Mouse (Mus musculus) bone marrow, adult 2 months (tissue): ENCODE measurements around the gene 4930556J24Rik. TPM values are rescaled to one million over a fixed set of nuclear protein-coding genes. Genes with fewer than 3 reads are reported as not detected.
A peak's percentile ranks its signal among the peaks of the same experiment; 100 is the strongest.

Source experiments
- H3K27ac ChIP-seq: fragments of 200-500 bp; 2 replicates; pipeline ENCODE4 v1.5.1; 2012; ENCODE audit warnings: low read depth, mild to moderate bottlenecking, control low read depth, inconsistent platforms, low read length; ENCODE audit not compliant: control insufficient read depth, poor library complexity, insufficient read depth
- H3K4me1 ChIP-seq: fragments of 200-500 bp; 2 replicates; pipeline ENCODE4 v1.6.1; 2011; ENCODE audit warnings: low read length; ENCODE audit not compliant: control insufficient read depth, insufficient read depth
- H3K4me3 ChIP-seq: fragments of 200-500 bp; replicated peaks from 2 replicates; pipeline ENCODE3; 2011; ENCODE audit warnings: mild to moderate bottlenecking, low read depth, low read length, control low read depth; ENCODE audit not compliant: control insufficient read depth
- CTCF ChIP-seq: fragments of 200-500 bp; IDR thresholded peaks from 2 replicates; pipeline ENCODE4 v1.5.1; 2011; ENCODE audit warnings: low read length, control low read depth; ENCODE audit not compliant: control insufficient read depth, insufficient read depth
- POLR2A ChIP-seq: fragments of 200-500 bp; IDR thresholded peaks from 2 replicates; pipeline ENCODE4 v1.6.1; 2011; ENCODE audit warnings: low read depth, mild to moderate bottlenecking, control low read depth, low read length, borderline replicate concordance; ENCODE audit not compliant: control insufficient read depth
- WGBS: fragments of 180-500 bp; shearing (Covaris S2); methylation state at CpG from one replicate; pipeline ENCODE4 v1.1.7; 2018; 5-methylcytosine and 5-hydroxymethylcytosine counted together
- polyA plus RNA-seq: library from polyadenylated mRNA; stranded (reverse); fragments of >200 nt; gene quantifications from 2 replicates; pipeline ENCODE4 v1.2.4, GENCODE M21; 2011; ENCODE audit warnings: low replicate concordance; ENCODE audit not compliant: missing spikeins, insufficient read depth, insufficient read length

The 4930556J24Rik gene
- polyA plus RNA-seq, 1 experiment, result not detected

DNA sequence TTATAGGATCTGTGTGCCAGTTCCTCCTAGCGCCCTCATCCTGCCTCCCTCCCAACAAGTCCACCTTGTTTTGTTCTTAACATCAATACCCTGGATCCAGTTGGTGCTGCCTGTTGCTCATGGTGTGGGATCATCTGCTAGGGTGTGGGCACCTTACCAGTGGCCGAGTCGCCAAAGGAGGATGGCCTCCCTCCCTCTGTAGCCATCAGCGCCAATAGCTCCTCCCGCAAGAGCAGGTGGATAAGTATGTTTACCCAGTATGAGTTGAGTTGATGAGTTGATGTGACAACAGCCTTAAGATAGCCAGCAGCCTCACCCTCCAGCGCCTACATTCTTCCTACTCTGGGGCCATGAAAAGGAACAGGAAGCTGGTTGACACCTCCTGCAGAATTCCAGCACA lies 76.3 kb downstream of the 4930556J24Rik start:
- H3K4me1 ChIP-seq, result no peaks in the 10 kb centered on the region; the same call in none of the 2 replicates
- TF ChIP-seq POLR2A (no peak), CTCF (no peak)
- no peak overlapping the region for H3K4me3 ChIP-seq
- WGBS, result 84% methylated on average over 6 of the region's 6 CpGs
- no peak overlapping the region for H3K27ac ChIP-seq

DNA sequence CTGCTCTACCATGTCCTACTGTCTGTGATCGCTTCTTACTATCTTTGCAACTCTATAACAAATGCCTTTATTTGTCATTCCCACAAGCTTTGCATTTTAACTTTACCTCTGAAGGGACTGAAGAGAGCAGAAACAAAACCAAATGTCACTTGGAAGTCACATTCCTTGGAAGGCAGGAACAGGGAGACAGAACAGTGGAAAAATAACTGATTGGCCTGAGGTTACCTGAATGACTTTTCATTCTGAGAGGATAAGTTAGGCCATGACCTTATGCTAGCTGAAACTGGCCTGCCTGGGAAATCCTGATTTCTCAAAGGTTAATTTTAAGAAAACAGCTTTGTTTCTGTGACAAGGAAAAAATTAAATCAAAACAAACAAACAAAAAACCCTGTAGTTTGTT lies 80.6 kb downstream of the 4930556J24Rik start:
- 70% methylated on average over 1 of the region's 1 CpGs for WGBS
- H3K4me3 ChIP-seq, result no peak overlapping the region
- TF ChIP-seq CTCF (no peak), POLR2A (no peak)
- H3K27ac ChIP-seq, result no peak overlapping the region
- H3K4me1 ChIP-seq, result no peaks in the 10 kb centered on the region; the same call in 1 of the 2 replicates

DNA sequence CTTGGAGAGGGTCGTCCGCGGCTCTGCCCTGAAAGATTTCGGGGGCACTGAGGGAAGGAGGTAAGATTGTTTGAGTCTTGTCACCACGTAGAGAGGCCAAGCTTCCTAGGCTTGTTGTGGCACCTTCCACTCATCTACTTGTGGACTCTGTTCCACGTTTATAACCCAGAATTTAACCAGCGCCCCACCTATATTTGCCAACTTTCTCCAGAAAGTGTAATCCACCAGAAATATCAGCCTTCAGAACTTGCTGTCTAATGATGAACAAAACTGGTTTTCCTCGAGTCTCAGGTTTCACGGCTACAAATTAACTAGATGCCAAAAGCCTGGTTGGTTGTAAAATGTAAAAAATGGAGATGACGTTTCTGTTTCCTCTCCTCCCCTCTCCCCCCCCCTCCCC lies 81.1 kb downstream of the 4930556J24Rik start:
- TF ChIP-seq POLR2A, result no peak
- no peak for TF ChIP-seq CTCF
- Histone ChIP-seq H3K27ac (no peak overlapping the region), H3K4me3 (no peak overlapping the region)

DNA sequence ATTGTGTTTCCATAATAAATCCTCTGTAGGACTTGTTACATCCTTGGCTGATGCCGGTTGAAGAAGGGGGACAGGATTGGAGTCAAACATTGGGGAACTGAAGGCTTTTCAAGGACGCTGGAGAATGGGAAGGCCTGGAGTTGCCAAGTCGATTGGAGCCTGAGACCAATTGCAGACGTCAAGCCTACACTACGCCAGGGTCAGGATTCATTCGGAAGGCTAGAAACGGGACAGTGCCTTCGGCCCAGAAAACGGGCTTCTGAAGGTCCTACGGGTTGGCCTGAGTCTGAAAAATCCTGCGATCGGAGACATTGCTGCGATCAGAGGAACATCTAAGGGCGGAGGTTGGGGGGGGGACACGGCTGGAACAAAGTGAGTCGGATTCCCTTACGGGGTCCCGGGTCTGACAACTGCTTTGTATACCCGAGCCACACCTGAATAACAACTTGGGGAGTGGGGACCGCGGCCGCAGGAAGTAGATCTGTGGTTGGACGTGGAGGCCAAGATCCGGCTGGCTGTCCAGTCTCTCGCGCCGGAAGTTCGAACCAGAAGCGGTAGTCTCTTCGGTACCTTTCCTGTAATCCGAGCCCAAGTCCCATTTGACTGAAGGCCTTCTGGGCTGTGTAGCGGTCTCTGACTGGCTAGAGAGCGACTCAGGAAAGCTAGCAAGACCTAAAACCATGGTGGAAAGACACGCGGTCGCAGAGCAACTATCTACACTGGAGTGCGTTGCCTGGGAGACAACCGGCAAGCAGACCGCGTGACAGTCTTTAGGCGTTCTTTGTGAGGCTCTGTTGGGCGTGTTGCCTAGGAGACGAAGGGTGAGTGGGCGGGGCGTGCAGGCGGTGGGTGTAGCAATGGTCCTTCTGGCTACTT lies 81.9 kb downstream of the 4930556J24Rik start, which contains the start of the genes 4921536K21Rik and Dusp18:
Gene 4921536K21Rik, minus strand, starts transcription at position 693 of the 876 bp plus-strand sequence.
Gene Dusp18, plus strand, starts transcription at position 835 of the 876 bp plus-strand sequence.
- TF ChIP-seq CTCF, result no peak
- TF ChIP-seq POLR2A, result no peak
- no peaks in the 10 kb centered on the region; the same call in 1 of the 2 replicates for H3K4me1 ChIP-seq
- H3K27ac ChIP-seq, result no peak within 1 kb of the TSS
- peak within 1 kb of the TSS; percentile 63 for H3K4me3 ChIP-seq
- 17% methylated on average over 46 of the region's 46 CpGs for WGBS

More for the DNA sequence above, 81.1 kb downstream of the 4930556J24Rik start:
- WGBS, result under 1% methylated on average over 10 of the region's 10 CpGs
- H3K4me1 ChIP-seq, result no peaks in the 10 kb centered on the region; the same call in 1 of the 2 replicates

DNA sequence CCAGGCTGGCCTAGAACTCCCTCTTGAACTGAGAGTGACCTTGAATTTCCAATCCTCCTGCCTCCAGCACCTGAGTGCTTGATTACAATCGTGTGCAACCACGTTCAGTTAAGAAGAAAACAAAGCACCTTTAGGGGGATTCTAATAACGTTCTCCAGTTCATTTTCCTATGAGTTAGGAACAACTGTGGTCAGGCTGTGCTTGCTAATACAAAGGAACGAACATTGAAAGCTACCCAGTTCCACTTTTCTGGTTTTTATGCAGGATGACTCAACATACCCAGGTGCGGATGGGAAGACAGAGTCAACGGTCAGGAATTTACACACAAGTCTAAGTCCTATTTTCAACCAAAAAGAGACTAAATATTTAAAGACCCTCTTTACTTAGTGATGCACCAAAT lies 82.6 kb downstream of the 4930556J24Rik start:
- WGBS, result 60% methylated on average over 6 of the region's 6 CpGs
- Histone ChIP-seq H3K27ac (no peak overlapping the region), H3K4me3 (no peak overlapping the region), H3K4me1 (no peaks in the 10 kb centered on the region; the same call in 1 of the 2 replicates)
- TF ChIP-seq POLR2A, result no peak
- no peak for TF ChIP-seq CTCF

Other genes starting within 250 kb of the 4930556J24Rik start
- not detected in 2 replicates for gene Osbp2, start 112.9 kb downstream of the 4930556J24Rik start, polyA plus RNA-seq
- gene 4921536K21Rik, start 81.7 kb downstream of the 4930556J24Rik start, polyA plus RNA-seq, result 0.38 and 0.77 TPM in 2 replicates
- gene Dusp18, start 81.5 kb downstream of the 4930556J24Rik start, polyA plus RNA-seq, result 0.22 and 1.2 TPM in 2 replicates
- 1.3 TPM in 1 of 2 replicates, not detected in the other for gene Slc35e4, start 62.1 kb downstream of the 4930556J24Rik start, polyA plus RNA-seq
- gene Tcn2, start 44.6 kb downstream of the 4930556J24Rik start, polyA plus RNA-seq, result 16.7 and 48.3 TPM in 2 replicates
- gene Pes1, start 12.8 kb downstream of the 4930556J24Rik start, polyA plus RNA-seq, result 21.2 and 35.0 TPM in 2 replicates
- gene Gal3st1, start 6.9 kb upstream of the 4930556J24Rik start, polyA plus RNA-seq, result 0.56 TPM in 1 of 2 replicates, not detected in the other
- gene Sec14l4, start 54.7 kb upstream of the 4930556J24Rik start, polyA plus RNA-seq, result 0.47 TPM in 1 of 2 replicates, not detected in the other
- gene Sec14l3, start 88.1 kb upstream of the 4930556J24Rik start, polyA plus RNA-seq, result not detected in 2 replicates
- gene Mtfp1, start 118.7 kb upstream of the 4930556J24Rik start, polyA plus RNA-seq, result 9.0 and 10.3 TPM in 2 replicates
- gene Sec14l2, start 146.6 kb upstream of the 4930556J24Rik start, polyA plus RNA-seq, result 15.4 and 20.3 TPM in 2 replicates
- gene Rnf215, start 158.4 kb upstream of the 4930556J24Rik start, polyA plus RNA-seq, result 8.5 and 10.5 TPM in 2 replicates
- gene Ccdc157, start 183.5 kb upstream of the 4930556J24Rik start, polyA plus RNA-seq, result 5.0 and 5.9 TPM in 2 replicates
- gene Sf3a1, start 183.6 kb upstream of the 4930556J24Rik start, polyA plus RNA-seq, result 26.7 and 39.7 TPM in 2 replicates
- 5.2 and 13.5 TPM in 2 replicates for gene Tbc1d10a, start 210.0 kb upstream of the 4930556J24Rik start, polyA plus RNA-seq
- 2.6 TPM in 1 of 2 replicates, not detected in the other for gene Castor1, start 241.4 kb upstream of the 4930556J24Rik start, polyA plus RNA-seq